Mouse (Mus musculus): ENCODE data around the gene Hoxc13.
A peak's percentile ranks its signal among the peaks of the same experiment; 100 is the strongest.

The Hoxc13 gene

DNA sequence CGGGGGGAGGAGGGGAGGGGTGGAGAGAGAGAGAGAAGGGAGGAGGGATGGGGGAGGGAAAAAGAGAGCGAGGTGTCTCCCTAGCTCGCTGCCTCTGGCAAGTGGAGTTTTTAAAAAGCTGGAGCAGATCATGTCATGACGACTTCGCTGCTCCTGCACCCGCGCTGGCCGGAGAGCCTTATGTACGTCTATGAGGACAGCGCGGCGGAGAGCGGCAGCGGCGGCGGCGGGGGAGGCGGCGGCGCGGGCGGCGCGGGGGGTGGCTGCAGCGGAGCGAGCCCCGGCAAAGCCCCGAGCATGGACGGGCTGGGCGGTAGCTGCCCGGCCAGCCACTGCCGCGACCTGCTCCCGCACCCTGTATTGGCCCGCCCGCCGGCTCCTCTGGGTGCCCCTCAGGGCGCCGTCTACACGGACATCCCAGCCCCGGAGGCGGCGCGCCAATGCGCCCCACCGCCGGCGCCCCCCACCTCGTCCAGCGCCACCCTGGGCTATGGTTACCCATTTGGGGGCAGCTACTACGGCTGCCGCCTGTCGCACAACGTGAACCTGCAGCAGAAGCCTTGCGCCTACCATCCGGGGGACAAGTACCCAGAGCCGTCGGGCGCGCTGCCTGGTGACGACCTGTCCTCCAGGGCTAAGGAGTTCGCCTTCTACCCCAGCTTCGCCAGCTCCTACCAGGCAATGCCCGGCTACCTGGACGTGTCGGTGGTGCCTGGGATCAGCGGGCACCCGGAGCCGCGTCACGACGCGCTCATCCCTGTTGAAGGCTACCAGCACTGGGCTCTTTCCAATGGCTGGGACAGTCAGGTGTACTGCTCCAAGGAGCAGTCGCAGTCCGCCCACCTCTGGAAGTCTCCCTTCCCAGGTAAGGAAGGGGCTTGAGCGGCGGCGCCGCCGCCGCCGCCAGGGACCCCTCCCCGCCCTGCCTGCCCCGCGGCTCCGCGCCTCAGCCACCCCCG, at the start of gene Hoxc13:
Gene Hoxc13 (plus strand): TSS at position 51 of the 959 bp plus-strand sequence.
- no peak for DNase-seq (ENCODE audit: low spot score)

DNA sequence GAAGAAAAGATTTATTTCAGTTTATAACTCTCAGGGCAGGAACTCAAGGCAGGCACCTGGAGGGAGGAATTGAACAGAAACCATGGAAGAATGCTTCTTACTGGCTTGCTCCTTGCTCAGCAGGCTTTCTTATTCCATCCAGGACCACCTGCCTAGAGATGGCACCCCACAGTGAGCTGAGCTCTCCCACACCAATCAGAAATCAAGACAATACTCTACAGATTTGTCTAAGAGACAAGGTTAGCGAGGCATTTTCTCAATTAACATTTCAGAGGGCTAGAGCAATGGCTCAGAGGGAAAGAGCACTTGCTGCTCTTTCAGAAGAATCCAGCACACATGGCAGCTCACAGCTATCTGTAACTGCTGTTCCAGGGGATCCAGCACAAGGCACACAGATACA, 35.1 kb upstream of the Hoxc13 start:
- no peak for DNase-seq (ENCODE audit: low spot score)

DNA sequence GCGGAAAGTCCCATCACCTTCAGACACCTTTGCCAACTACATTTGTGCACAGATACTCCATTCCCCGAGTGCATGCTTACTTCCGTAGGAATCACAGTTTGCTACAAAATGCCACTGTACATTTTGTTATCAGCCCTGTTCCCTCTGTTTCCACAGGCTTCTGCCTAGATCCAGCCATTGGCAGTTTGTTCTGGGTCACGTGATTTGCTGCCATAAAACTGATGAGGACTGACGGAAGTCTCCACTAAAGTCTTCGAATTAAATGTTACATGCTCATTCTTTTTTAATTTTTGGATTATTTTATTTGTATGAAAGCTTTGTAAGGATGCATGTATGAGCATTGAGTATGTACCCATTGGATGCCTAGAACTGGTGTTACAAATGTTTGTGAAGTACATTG, 25.8 kb upstream of the Hoxc13 start:
- DNase-seq (ENCODE audit: low spot score) = no peak

DNA sequence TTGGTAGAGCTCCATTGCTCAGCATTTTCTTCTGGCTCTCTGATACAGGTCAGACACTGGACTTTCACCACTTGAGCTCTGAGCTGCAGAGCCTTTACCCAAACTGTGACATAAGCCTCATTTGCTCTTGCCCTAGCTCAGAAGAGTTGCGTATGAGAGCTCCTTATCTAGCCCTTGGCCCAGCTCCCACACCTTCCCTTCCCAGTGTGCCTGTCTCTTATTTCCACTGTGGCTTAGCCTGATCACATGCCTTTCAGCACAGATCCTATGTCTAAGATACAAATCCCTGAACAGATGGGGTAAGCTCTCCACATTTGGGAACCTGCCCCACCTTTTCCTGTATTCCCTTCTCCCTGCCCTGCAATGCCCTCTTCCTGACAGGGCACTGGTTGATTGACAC, 16.0 kb upstream of the Hoxc13 start:
- no peak for DNase-seq (ENCODE audit: low spot score)

DNA sequence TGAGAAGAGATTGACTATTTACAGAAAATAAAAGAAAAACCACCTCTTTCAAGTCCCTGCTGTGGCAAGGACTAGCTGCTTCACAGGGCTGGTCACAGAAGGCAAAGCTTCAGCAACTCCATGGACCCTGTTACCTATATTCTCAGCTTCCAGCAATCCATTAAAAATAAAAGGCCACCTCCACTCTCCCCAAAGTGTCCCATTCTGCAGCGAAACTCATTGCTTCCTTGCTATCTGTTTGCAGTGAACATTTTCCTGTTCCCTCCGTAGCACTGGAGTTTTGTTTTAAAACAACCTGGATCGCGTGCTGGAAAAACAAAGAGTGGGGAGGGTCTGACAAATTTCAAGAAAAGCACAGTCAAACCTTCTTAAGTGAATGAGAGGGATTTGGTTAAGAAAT, 11.4 kb upstream of the Hoxc13 start:
- no peak for DNase-seq (ENCODE audit: low spot score)

DNA sequence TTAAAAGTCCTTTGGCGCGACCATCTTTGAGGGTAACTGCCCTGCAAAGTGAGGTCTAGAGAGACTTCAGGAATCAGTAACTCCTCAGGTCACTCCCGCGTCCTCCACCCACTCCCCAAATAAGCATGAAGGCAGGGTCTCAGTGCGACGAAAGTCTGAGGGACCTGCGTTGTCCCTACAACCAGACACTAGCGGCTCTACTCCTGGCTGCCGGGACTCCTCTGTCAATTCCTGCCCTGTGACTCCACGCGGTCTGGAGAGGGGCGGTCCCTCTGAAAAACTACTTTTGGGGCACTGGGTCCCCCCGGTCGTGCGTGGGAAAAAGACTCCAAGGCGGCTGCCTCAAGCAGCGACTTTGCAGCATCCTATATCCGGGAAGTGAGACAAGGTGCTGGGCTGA, 10.9 kb upstream of the Hoxc13 start:
- no peak for DNase-seq (ENCODE audit: low spot score)

DNA sequence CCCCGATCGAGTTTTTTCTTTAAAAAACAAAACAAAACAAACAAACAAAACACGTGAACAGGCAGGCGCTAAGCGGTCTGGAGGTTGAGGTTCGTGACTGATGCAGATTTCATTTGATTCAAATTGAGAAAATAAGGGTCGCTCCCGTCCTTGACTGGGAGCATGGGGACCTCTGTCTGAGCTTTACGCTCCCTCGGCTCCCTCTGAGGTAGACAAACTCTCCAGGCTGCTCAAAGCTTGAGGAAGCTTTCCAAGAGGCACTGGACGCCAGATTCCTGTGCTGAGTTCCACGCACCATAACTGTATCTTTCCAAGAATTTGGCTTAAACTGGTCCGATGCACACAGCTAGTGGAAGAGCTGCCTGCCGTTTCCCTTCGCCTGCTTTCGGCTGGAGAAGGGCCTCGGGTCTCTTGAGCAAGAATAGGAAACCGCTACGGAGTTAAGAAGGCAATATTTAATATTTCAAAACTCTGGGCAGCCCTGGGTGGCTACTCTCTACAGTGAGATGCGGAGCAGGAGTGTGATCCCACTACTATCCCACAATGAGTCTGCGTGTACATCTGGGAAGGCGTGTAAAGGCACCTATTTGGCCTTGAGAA, 10.3 kb upstream of the Hoxc13 start:
- no peak for DNase-seq (ENCODE audit: low spot score)

DNA sequence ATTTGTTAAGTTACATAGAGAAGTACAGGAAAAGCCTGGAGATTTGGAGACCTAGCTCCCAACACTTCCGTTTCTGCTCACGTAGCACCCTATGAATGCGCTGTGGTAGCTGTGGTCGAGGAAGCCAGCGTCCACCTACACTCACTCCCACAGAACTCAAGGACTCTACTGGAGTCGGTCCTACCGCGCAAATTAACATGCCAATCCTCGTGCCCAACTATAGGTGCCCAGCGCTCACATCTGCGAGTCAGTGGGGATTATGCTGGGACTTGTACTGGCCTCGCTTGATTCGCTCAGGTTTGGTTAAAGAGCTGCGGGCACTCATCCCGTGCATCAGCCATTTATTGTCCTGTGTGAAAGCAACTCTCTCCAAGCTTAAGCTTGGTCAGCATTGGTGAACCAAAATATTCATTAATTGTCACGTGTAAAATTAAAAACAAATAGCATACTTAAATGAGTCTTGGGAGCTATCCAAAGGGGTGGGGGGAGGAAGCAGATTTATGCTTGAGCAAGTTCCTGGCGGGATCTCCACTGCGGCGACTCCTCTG, 7.8 kb upstream of the Hoxc13 start:
- DNase-seq (ENCODE audit: low spot score) = no peak

DNA sequence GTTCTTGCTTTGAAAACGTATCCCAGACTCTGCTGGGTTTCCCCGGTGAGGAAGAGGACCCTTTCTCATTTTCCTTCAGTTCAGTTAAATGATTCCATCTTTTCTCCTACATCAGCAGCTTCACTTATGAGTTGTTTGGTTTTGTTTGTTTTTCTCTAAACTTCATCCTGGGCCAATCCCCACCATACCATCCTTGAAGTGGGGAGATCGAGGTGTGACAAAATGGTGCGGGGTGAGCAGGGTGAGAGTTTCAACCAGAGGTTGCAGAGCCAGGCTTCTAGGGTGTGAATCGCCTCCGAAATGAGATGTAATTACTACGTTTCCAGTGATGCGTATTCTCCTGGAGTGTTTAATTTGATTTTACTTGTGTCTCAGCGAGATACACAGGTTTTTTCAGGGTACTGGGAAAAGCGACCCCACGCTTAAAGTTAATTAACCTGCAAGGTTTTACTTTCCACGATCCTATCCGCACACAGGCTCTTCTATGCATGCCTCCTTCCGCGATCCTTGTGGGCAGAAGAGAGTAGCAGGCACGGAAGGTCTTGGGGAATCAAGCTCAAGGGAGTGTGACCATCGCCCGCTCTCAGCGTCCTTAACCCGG, 2.8 kb upstream of the Hoxc13 start:
- no peak for DNase-seq (ENCODE audit: low spot score)

DNA sequence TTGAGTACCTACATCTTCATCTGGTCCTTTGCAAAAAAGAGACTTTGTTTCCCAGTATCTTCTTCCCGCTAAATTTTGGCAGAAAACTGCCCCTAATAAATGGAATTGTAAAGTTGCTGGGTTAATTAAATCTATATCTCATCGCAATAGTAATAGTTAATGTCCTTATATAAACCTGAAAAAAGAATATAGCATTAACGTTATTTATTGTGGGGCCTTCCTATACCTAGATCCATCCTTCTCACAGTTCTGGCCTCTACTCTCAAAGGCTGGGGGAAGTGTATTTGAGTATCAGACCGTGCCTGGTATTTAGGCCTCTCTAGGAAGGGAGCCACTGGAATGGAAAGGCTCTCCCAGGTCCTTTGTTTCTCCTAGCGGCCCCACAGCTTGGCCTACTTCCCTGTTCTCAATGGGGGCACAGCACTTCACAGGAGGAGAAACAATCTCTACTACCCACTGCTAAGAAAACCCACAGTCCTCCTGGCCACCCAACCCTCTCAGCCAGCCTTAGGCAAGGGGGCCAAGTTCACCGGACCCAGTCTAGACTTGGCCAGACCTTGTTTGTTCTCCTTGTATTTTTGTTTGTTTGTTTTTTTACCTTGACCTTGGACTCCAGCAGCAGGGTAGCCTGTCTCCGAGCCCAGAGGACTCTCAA, 2.2 kb upstream of the Hoxc13 start:
- no peak for DNase-seq (ENCODE audit: low spot score)

DNA sequence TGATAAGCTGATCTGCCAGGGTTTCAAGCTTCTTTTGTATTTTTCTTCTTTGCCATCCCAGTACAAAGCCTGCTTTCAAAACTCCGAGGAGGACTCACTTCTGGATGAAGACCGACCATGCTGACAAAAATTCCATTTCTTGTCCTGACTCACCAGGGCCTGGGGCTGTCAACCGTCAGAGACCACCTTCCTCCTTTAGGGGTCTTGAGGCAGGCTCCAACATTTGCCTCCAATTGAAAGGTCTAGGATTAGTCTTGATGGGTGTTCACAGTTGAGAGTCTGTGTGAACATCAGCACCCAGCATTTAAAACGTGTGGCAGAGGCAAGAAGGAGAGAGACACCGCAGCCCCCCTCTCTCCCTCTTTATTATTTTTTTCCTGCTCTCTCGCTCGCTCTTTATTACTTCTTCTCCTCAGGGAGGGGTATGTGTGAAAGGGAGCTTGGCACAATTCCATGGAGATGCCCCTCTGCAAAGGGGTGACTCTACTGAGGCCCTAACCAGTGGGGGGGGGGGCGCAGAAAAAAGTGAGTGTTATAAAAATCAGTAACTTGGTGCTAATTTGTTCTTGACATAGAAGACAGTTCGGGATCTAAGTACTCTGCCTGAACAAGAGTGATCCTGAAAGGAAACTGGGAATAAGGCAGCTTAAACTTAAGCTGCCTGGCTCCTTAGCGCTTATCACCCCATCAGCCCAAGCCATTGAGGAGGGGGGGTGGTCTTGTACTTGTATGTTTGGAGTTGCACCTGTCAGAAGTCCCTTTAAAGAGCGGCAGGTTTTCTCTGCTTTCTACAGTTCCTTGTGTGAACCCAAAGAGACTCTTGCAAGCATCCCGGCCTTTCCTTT, 1.3 kb upstream of the Hoxc13 start:
- no peak for DNase-seq (ENCODE audit: low spot score)

DNA sequence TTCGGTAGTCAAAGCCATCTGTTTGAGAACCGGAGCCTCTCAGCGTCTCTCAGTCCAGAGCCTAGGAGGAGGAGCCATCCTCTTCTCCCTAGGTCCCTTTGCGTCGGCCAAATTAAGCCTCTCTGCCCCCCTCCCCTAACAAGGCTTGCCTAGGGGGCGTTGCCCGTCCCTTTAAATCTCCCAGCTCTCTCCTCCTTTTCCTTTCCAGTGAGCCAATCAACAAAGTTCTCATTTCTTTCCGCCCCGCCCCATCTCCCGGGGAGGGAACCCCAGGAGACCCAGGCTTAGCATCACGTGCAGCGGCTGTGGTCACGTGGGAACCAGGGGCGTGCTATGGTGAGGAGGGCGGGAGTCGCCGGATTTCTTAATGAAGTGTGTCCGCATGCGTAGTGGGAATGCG, 284 bp upstream of the Hoxc13 start:
- DNase-seq (ENCODE audit: low spot score) = peak; percentile 51

DNA sequence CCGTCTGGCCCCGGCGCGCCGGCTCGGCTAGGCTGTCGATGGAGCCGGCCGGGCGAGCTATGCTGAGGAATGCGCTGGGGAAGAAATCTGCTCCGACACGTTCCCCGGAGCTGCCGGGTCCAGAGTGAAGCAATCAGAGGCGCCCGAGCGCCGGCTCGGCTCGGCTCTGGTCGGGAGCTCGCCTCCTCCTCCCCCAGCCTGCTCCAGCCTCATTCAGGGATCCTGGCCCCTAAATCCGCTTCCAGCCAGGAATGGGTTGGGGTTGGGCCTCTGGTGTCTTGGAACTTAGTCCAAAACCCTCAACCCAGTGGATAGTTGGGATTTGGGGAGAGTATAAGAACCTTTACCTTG, 1.1 kb downstream of the Hoxc13 start:
- peak; percentile 71 for DNase-seq (ENCODE audit: low spot score)

DNA sequence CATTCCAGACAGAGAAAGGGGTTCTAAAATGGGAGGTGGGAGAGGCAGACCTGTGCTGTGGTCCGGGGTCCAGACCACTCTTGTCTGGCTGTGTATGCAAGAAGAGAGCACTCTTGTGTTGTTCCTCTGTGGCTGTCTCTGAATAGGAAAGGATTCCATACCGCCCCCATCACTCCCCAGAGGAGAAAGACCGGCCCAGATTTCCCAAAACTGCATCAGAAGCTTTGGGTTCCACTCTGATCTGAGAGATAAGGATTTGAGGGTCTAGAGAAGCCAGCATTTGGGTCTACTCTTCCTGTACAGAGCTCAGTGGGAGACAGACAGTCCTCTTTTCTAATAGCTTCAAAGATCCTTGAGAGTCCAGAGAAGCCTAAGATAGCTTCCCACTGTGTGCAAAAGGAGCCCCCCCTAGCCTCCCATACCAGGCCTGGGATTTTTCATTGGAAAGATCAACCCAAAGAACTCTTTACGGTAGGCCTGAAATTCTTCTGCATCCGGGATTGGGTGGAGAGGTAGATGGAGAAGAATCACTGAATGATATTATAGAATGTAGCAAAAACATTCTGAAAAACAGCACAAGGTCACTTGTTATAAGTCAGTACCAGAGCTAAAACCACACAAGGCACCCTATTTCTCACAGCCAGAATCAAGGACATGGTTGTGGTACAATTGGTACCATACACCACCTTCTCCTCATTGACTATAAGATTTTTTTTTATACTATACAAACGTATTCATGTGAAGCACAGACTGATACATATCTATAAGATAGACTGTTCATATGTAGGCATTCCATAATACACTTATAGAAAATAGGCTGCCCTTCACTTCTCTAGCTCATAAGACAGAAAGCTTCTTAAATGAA, 2.0 kb downstream of the Hoxc13 start:
- DNase-seq (ENCODE audit: low spot score) = no peak

DNA sequence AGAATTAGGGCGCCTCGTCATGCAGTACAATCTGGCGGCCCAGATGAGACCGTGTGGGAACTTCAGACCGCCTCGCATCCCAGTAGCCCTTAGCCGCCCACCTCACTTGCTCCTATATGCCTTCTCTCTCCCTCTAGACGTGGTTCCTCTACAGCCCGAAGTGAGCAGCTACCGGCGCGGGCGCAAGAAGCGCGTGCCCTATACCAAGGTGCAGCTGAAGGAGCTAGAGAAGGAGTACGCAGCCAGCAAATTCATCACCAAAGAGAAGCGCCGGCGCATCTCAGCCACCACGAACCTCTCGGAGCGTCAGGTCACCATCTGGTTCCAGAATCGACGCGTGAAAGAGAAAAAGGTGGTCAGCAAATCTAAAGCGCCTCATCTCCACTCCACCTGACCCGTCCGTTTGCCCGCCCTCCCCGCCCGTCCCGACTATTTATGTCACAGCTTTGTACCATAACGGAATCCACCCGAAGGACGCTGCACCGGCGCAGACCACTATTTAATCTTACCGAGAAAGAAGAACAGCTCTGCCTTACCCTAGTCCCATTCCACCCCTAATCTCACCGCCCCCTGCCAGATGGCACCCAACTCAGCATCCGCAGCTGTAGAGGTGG, 6.2 kb downstream of the Hoxc13 start:
- DNase-seq (ENCODE audit: low spot score) = no peak

DNA sequence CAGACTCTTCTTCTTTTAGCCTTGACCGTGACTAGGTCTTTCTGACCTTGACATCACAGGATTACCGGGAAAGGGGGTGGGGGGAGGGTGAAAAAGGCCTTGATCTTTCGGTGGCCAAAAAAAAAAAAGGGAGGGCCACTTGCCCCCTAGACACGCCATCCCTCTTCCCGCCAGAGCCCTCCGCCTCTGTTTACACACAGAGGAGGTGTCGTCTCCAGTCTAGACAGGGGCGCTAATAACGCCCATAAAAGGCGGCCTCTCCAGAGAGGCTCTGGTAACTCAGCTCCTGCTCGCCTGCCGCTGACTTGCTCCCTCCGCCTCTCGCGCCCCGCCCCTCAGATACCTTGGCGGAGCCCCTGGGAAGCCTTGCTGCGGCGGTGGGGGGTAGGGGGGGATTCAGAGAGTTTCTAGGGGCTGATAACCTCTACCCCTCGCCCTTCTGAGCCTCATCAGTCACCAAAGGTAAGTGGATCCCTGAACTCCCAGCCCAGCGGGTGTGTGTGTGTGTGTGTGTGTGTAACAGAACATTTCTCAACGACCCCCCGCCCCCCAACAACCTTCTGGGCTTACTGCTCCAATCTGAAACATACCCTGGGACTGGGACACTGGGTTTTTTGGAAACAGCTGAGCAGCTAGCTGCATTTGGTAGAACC, 10.9 kb downstream of the Hoxc13 start:
- DNase-seq (ENCODE audit: low spot score) = no peak

DNA sequence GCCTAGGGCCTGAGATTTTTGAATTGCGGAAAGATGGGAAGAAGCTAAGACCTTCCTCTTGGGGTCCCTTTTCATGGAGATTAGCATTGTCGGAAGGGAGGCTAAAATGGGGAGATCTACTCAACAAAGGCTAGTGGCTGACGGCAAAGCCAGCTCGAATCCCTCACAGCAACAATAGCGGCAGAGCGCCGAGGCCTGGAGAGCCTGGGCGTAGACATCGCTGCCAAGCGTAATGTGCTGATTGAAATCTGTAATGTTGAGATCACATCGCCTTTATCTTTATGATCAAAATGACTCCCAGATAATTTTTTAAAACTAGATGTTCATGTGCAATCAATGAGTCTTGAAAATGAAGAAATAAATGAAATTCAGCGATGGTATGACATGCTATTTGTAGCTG, 13.5 kb downstream of the Hoxc13 start:
- no peak for DNase-seq (ENCODE audit: low spot score)

DNA sequence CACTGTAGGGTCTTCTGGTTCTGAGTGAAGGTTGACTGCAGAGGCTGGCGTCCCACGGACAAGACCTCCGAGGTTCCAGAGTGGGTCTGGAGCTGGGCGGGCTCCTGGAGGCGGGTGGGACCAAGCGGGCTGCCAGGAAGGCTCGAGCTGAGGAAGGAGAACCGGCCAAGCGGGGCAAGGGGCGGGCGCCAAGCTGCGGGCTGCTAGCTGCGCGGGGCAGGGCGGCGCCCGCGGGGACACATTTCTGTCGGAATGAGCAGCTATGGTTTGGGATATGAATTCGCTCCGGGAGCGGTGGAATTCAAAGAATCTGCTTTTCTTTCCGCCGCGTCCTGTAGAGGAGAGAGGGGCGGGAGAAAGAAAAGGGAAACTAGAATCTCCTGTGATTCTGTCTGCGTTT, 14.0 kb downstream of the Hoxc13 start:
- no peak for DNase-seq (ENCODE audit: low spot score)

DNA sequence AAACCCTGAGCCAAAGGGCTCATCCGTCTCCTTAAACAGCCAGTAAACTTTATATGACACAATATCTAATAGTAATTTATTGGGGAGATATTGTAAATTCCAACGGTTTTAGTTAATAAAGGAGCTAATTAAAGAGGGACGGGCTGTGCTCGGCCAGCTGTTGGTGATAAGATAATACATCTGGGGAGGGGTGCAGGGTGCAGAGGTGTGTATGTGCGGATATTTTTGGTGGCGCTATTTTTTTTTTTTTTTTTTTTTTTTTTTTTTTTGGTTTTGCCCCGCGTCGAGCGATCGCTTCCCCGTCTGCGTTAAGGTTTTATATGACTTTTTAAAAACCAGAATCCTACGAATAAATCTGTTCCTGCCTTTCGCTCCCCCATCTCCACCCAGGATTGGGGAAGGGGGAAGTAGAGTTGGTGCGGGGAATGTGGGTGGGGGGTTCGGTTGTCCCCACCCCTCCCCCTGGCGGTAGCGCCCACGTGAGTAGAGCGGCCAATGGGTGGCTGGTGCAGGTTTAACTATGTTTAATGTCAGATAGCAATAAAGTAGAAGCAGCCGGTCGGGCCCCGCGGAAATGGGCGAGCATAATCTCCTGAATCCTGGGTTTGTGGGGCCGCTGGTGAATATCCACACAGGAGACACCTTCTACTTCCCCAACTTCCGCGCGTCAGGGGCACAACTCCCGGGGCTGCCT, 15.5 kb downstream of the Hoxc13 start, which contains the start of gene Hoxc12:
Gene Hoxc12 (plus strand): TSS at position 479 of the 694 bp plus-strand sequence.
- DNase-seq (ENCODE audit: low spot score) = no peak
